Mouse (Mus musculus) Patski (cell line): ENCODE measurements around the gene Ring1. TPM values are rescaled to one million over a fixed set of nuclear protein-coding genes. Genes with fewer than 3 reads are reported as not detected.
"Not testable (repeated sequence)": the region's sequence is repeated elsewhere in the genome, so short reads cannot be mapped to it uniquely, and the experiment has no call there.

ENCODE experiments used
- ATAC-seq: fragments of 100-300 bp; one replicate; pipeline ENCODE4 v1.8.0; 2021
- CTCF ChIA-PET: fragments of 350-600 bp; sonication (Branson Sonifier 250); formaldehyde crosslinking; loops from one replicate; lab custom pipeline; 2022; ENCODE audit warnings: inconsistent platforms; lab: Charles Lee
- POLR2A ChIA-PET: fragments of 350-600 bp; sonication (Branson Sonifier 250); formaldehyde crosslinking; loops from one replicate; lab custom pipeline; 2022; ENCODE audit warnings: antibody characterized with exemption, inconsistent platforms; lab: Charles Lee
- DNase-seq: peaks from one replicate; pipeline ENCODE4 v3.0.0-alpha.2; 2011; ENCODE audit warnings: low read depth, low spot score
- H3K27me3 ChIP-seq: fragments of 371-371 bp; one replicate; pipeline ENCODE4 v1.5.1; 2021
- CTCF ChIP-seq: fragments of 100-300 bp; IDR thresholded peaks from one replicate; pipeline ENCODE4 v1.5.1; 2021
- in situ Hi-C: fragments of 300-500 bp; cut with MboI; formaldehyde crosslinking; loops from 3 replicates; pipeline ENCODE4 v1.11.1; 2018; ENCODE audit warnings: low pct_unique_long_range_greater_than_20kb, mixed read lengths
- polyA plus RNA-seq: library from polyadenylated mRNA; unstranded; gene quantifications from one replicate; pipeline ENCODE4 v1.2.3, GENCODE M21; 2021

Gene Ring1
- polyA plus RNA-seq, 1 experiment from 2014 or later: 31.1 TPM

DNA sequence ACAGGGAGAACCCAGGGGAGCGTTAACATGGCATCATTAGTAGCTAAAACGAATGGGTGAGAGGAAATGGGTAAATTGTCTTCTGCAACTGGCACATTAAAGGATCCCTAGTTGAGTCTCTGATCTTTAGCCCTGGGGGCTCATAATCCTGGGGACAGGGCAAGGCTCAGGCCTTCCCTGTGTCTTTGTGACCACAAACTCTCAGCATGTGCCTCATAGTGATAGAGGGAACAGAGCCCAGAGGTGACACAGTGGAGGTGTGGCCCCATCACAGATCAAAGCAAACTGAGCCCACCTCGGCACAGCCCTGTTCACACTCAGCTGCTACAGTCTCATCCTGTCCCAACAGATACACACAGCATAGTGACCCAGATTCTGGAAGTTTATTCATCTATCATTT is 28.8 kb downstream of the Ring1 start:
- no peak for ATAC-seq
- CTCF ChIA-PET: interaction anchor here (1.1 kb wide), 1 partner anchor 8 kb away, joined by 4 read pairs; no protein-coding TSS in a partner anchor

DNA sequence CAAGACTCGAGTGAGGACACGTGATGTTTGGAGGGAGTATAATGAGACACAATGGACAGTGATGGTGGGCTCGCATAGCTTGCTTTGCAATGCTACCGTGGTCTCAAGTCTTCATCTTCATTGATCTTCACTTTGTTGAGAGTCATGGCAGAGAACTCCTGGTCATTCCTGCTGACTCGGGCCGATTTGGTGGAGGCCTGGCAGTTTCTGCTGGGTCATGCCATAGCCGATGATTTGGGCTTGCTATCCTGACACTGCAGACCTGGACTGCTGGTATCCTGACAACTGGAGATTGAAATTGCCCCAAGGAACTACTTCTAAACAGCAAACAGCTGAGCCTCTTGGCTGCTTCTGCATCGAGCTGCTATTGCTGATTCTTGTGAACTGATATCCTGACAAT is 29.5 kb downstream of the Ring1 start:
- DNase-seq (no peak), ATAC-seq (no peak)
- peaks cover 7% of the 10 kb centered on the region for H3K27me3 ChIP-seq
- ChIA-PET POLR2A (no interaction called here), CTCF (interaction anchor here (1.1 to 3.8 kb wide), 2 partner anchors 9 to 12 kb away, joined by 4 to 23 read pairs; no protein-coding TSS in a partner anchor)
- TF ChIP-seq CTCF: no peak
- in situ Hi-C loops: no loop called here

More for the DNA sequence above, 28.8 kb downstream of the Ring1 start:
- POLR2A ChIA-PET: no interaction called here
- in situ Hi-C loops: no loop called here
- H3K27me3 ChIP-seq: peaks cover 7% of the 10 kb centered on the region
- no peak for DNase-seq
- no peak for TF ChIP-seq CTCF

DNA sequence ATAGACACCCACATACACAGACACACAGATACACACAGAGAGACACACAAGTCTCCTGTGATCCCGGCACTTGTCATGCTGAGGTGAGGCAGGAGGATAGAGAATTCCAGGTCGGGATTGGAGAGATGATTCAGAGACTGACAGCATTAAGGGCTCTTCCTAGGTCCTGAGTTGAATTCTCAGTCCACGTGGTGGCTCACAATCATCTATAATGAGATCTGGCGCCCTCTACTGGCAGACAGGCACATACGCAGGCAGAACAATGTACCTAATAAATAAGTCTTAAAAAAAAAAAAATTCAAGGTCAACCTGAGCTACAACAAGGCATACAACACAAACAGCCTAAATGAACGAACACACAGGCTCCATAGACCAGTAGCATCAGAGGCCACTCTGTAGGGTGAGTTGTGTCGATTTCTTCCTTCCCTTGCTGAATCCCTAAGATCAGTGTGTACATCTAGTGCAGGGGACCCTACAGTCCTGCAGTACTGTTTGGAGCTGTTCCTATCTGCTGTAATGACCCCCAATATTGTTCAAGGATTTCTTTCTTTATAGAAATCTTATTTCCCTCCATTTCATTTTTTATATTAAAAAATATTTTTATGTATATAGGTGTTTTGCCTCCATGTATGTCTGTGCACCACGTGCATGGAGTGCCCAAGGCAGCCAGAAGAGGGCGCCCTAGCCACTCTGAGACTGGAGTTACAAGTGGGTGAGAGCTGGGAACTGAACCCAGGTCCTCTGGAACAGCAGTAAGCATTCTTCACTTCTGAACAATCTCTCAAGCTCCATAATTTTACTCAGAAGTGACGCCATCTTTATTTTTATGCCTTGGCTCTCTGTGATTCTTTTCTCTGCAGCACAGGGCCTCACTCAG is 32.5 kb downstream of the Ring1 start:
- POLR2A ChIA-PET: no interaction called here
- CTCF ChIA-PET: interaction anchor here (0.7 to 3.8 kb wide), 11 partner anchors 9 to 26 kb away, joined by 3 to 23 read pairs (median 5); no protein-coding TSS in a partner anchor
- ATAC-seq: peak; percentile 71
- TF ChIP-seq CTCF: peak; percentile 79
- H3K27me3 ChIP-seq: peaks cover 22% of the 10 kb centered on the region
- in situ Hi-C loops: no loop called here
- DNase-seq: no peak

DNA sequence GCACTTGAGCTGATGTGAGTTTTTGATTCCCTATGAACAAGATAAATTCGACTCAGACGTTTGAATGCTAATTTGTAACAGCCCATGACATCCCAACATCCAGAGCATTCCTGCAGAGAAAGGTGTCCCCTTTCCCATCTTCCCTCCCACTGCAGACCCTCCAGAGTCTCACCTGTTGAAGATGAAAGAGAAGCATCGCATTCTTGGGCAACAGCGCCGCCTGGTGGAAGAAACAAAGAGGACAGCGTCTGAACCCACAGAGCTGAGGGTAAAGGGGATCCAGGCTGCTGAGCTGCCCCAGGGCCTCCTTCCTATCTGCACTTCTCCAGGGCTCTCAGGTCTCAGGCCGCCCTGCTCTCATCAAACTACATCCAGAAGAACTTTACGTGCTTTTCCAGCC is 42.3 kb downstream of the Ring1 start:
- POLR2A ChIA-PET, ATAC-seq, DNase-seq, in situ Hi-C loops: not testable (repeated sequence)
- CTCF ChIA-PET: interaction anchor here (0.9 to 6.2 kb wide), 5 partner anchors 10 to 23 kb away, joined by 3 to 37 read pairs (median 15); no protein-coding TSS in a partner anchor
- TF ChIP-seq CTCF: peak; percentile 79
- peaks cover 25% of the 10 kb centered on the region for H3K27me3 ChIP-seq

DNA sequence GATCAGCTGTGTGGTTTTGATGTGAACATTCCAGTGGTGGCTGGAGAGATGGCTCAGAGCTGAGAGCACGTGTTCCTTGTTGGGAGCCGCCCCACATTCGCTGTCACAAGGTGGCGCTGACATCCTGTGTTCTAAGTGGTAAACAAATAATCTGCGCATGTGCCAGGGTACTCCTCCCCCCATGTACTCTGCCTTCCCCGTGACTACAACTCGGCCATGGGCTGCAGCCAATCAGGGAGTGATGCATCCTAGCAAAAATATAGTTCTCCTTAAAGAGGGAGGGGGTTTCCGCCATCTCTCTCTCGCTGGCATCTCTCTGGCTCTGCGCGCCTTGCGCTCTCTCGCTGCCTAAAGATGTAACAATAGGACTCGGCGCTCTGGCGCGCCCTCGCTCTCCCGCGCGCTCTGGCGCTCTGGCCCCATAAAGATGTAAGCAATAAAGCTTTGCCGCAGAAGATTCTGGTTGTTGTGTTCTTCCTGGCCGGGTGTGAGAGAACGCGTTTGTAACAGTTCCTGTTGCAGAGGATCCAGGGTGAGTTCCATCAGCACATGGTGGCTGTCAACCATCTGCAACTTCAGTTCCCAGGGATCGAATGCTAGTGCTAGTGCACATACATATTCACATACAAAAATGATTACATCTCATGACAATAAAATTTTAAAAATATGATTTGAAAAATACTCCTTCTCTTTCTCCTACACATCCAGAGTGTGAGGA is 43.1 kb downstream of the Ring1 start:
- H3K27me3 ChIP-seq: peaks cover 23% of the 10 kb centered on the region
- DNase-seq, POLR2A ChIA-PET, in situ Hi-C loops: not testable (repeated sequence)
- CTCF ChIA-PET: interaction anchor here (1.1 to 6.2 kb wide), 5 partner anchors 9 to 12 kb away, joined by 3 to 37 read pairs (median 15); no protein-coding TSS in a partner anchor
- ATAC-seq: peak; percentile 65

DNA sequence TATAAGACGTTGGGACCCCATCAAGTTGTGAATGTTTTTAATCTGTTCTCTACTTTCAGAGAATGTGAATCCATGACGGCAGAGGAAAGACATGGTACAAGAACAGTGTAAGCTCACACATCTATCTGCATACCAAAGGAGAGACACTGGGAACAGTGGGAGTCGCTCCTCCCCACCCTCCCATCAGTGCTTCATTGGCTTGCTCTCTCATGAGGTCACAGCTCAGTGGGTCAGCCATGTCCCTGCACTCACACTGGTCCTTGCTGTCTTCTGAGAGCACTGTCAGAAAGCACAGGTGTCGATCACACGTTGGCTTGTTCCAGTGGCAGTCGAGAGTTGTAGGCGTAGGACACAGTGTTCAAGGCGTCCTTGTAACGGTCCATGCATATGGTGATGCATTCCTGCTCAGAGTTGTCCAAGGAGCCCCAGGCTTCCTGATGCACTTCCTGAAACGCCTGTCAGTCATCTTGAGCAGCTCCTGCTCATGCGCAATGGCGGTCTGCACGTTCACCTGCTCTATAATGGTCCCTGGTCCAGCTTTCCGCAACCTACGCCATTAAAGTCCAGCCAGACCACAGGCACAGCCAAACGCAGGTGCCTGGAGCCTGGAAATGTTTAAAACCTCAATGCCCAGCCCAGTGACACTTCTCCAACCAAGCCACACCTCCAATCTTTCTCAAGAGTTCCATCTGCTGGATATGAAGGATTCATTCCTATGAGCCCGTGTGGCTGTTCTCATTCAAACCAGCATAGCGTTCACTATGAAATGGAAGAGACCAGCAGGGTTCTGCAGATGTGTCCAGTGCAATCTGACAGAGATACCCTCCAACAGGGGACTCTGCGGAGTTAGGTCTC is 44.1 kb downstream of the Ring1 start:
- in situ Hi-C loops: no loop called here
- TF ChIP-seq CTCF: no peak
- H3K27me3 ChIP-seq: peaks cover 18% of the 10 kb centered on the region
- POLR2A ChIA-PET: no interaction called here
- ATAC-seq: no peak
- CTCF ChIA-PET: interaction anchor here (1.1 to 6.2 kb wide), 3 partner anchors 8 to 12 kb away, joined by 3 to 37 read pairs (median 7); no protein-coding TSS in a partner anchor
- DNase-seq: no peak

DNA sequence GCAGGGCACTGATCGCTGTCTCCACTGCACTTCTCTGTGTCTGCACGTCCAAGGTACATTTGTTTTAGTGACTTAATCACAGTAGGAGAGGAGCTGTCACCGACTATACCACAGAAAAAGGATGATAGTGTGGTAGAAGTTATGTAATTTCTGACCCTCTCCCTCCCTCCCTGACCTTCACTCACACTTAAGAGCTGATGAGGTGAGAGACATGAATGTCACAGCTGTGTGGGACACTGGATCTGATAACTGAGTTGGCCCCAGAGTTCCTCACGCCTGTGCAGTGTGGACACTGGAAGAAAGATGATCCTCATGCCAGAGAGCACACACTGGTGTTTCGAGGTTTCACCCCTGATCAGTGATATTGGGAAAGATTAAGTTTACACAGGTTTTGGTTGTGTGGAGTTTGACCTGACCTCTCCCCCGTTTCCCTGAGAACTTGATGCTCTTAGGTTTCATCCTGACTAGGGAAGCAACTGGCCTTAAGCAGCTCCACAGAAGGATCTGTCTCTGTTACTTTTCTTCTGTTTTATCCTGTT is 44.9 kb downstream of the Ring1 start:
- ATAC-seq (no peak), DNase-seq (no peak)
- ChIA-PET CTCF (interaction anchor here (1.8 to 6.2 kb wide), 2 partner anchors 10 to 13 kb away, joined by 7 to 37 read pairs; no protein-coding TSS in a partner anchor), POLR2A (no interaction called here)
- in situ Hi-C loops: no loop called here
- peaks cover 18% of the 10 kb centered on the region for H3K27me3 ChIP-seq
- TF ChIP-seq CTCF: no peak

DNA sequence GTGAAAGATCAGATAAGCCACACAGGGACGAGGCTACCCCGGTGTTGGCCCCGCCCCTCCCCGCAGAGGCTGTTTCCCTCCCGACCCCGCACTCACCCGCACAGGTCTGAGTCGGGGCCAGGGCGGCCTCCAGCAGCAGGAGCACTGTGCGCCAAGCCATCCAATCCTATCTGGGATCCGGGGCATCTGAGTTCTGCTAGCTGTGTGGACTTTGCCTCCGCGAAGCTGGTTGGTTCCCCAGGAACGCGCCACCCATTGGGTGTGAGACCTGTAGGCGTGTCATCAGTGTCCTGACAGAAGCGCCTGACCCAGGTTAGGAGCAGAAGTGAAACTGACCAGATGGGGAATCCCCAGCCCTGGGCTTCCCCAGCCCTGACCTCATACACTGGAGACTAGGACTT is 45.8 kb downstream of the Ring1 start:
- peaks cover 10% of the 10 kb centered on the region for H3K27me3 ChIP-seq
- ChIA-PET POLR2A (no interaction called here), CTCF (interaction anchor here (1.0 kb wide), 1 partner anchor 14 kb away, joined by 3 read pairs; no protein-coding TSS in a partner anchor)
- TF ChIP-seq CTCF: no peak
- in situ Hi-C loops: no loop called here
- no peak for DNase-seq
- ATAC-seq: peak; percentile 69

DNA sequence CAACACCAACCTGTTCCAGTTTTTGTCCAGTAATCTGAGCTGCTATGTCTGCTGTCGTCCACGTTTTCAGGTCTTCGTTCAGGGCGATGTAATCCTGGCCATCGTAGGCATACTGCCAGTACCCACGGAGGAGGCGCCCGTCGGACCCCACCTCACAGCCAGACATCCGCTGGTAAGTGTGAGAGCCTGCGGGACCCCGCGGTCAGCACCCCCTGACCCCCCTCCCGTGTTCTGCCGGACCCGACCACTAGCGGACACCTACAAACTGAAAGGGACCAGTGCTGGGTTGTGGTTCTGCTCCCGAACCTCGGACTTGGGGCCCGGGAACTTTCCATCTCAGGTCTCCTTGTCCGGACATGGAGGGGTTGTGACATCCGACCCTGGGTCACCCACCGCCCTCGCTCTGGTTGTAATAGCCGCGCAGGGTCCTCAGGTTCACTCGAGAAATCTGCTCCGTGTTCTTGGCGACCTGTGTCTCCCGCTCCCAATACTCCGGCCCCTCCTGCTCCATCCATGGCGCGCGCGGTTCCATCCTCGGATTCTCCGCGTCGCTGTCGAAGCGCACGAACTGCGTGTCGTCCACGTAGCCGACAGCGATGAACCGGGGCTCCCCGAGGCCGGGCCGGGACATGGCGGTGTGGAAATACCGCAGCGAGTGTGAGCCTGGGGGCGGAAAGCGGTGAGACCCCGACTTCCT is 46.5 kb downstream of the Ring1 start:
- in situ Hi-C loops: no loop called here
- ChIA-PET POLR2A (no interaction called here), CTCF (interaction anchor here (1.0 kb wide), 1 partner anchor 14 kb away, joined by 3 read pairs; no protein-coding TSS in a partner anchor)
- ATAC-seq (no peak), DNase-seq (no peak)
- TF ChIP-seq CTCF: no peak
- peaks cover 9% of the 10 kb centered on the region for H3K27me3 ChIP-seq
